Mouse (Mus musculus): ENCODE results near the gene Slc41a3.

Slc41a3 gene

DNA sequence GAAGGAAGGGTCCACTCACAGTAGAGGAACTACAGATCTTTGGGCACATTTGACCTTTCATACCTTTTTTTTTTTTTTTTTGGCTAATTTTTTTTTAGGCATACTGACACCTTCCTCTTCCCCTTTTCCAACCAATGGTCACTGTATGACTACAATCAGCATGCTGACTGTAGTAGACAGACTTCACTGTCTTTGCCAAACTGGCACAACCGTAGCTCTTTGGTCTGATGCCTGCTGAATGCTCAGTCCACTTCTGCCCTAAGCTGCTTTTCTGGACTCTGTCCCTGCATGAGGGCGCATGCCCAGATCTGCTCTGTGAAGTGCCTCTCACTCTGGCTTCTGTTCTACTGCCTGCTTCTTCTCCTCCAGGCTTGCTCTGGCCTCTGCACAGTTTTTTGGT is 6.9 kb upstream of the Slc41a3 start:
- no peak for DNase-seq (ENCODE audit: low spot score in 2 of 2)

GRCm38 (mm10) chr6:90598197-90598596 is 6.3 kb upstream of the Slc41a3 start:
- DNase-seq (ENCODE audit: low spot score in 2 of 2) = no peak

DNA sequence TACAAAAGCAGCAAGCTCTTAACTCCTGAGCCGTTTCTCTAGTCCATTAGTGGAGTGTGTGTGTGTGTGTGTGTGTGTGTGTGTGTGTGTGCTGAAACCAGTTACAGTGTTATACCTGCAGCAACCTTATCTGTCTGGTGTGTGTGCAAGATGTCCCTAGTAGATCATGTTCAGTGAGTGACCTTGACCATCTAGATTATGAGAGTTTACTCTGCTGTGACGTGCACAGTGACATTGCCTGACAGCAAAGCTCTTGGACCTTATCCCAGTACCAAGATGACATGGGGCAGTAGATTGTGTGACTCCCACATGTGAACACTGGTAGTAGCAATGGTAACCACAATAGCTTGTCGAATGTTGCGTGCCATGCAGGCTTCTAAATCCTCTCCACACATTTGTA is 4.2 kb upstream of the Slc41a3 start:
- no peak for DNase-seq (ENCODE audit: low spot score in 2 of 2)

DNA sequence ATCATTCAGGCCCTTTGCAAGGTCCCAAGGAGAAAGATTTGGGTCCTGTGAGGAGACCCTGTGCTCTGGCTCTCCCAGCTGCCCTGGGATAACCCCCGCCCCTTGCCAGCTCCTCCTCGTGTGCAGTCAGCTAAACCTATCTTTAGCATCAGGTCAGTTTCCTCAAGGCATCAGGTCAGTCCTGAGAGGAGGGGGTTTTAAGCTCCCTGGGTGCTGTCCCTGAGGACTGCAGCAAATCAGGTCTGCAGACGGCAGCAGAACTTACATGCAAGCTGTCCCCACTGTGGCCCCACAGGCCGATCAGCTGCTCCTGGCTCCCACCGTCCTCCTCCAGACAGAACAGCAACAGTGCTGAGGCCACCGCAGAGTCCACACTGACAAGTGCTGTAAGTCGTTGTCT is 2.8 kb upstream of the Slc41a3 start:
- DNase-seq (ENCODE audit: low spot score in 2 of 2) = no peak

DNA sequence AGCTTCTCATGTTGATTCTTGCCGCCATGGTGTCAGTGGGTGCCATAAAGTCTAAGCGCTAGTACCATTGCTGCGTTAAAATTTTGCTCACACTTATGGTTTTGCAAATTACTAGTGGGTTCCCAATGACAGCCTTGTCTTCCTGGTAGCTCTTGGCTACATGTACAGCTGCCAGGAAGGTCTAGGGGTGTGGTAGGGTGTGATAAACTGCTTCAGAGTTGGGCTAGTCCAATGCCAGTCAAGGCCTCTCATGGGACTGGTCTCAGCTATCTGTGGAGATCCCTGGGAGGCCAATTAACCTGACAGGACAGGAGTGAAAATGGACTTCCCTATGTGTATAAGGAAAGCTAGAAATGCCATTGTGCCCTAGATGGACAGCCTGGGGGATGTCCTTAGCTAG is 2.2 kb upstream of the Slc41a3 start:
- DNase-seq (ENCODE audit: low spot score in 2 of 2) = no peak

DNA sequence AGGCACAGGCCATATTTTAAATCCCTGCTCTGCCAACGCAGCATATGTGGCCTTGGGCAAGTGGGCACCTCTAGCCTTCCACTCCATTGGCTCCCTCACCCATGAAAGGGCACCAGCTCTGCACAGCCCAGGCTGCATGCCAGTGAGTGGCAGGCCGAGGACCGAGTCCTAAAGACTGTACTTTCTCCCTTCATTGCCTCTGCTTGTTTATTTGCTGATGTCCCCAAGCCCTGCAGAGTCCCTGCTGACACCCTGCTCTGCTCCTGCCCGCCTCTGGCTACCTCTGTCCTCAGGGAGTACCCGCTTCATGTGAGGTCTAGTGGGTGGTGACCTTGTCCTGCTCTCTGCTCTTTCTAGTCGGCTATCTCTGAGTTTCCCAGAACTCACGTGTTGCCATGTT is 1.4 kb upstream of the Slc41a3 start:
- DNase-seq (ENCODE audit: low spot score in 2 of 2) = no peak

- no peak for DNase-seq (ENCODE audit: low spot score in 2 of 2)
Observed at GRCm38 (mm10) chr6:90604130-90604529, 395 bp upstream of the Slc41a3 start.

DNA sequence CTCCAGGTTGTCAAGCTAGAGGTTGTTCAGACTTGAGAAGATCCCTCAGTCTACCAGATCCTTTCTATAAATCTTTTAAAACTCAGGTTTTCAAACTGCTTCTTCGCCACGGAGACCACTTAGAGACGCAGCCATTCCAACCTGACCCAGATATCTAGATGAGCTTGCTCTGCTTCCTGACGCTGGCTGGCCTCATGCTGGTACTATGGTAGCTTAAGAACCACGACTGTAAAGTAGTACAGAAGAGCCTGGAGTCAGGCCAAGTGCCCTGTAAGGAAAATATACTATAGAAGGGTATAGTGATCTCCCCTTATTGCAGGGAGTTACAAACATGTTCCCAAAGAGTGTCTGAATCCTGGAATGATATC is 757 bp downstream of the Slc41a3 start:
- DNase-seq (ENCODE audit: low spot score in 2 of 2) = no peak

GRCm38 (mm10) chr6:90606538-90606937 is 2.0 kb downstream of the Slc41a3 start:
- peak; percentile 54 to 65 for DNase-seq (ENCODE audit: low spot score in 2 of 2)

- peak; percentile 55 to 64 for DNase-seq (ENCODE audit: low spot score in 2 of 2)
Observed at GRCm38 (mm10) chr6:90607196-90607595, 2.7 kb downstream of the Slc41a3 start.

DNA sequence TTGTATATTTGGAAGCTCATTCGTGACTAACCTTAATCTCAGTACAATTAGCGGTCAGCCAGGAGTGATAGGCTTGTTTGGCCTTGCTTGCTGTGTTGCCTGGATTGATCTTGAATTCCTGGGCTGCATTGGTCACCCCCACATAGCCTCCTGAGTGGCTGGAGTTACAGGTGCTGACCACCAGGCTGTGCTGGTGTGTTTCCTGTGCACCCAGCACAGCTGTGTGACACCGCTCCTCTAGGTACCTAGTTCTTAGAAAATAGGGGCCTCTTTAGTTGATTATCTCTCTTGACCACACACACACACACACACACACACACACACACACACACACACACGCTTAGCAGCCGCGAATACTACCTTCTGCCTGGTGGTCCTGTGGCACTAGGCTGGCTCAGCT is 3.7 kb downstream of the Slc41a3 start:
- DNase-seq (ENCODE audit: low spot score in 2 of 2) = peak; percentile 26 to 30

DNA sequence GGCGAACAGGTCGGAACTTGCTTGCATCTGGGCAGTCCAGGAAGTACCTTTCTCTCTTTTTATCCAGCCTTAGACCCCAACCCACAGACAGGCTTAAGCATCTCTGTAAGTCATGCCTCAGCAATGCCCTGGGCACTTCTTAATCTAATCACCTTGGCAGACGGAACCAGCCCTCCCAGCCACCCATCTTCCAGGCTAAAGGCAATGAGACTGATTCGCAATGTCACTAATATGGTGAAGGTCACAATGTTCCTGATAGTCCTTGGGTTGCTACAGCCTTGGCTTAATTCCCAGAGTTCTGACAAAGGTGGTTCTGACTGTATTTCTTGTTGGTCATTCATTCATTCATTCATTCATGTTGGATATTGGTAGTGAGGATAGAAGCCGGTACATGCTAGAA is 5.7 kb downstream of the Slc41a3 start:
- no peak for DNase-seq (ENCODE audit: low spot score in 2 of 2)

DNA sequence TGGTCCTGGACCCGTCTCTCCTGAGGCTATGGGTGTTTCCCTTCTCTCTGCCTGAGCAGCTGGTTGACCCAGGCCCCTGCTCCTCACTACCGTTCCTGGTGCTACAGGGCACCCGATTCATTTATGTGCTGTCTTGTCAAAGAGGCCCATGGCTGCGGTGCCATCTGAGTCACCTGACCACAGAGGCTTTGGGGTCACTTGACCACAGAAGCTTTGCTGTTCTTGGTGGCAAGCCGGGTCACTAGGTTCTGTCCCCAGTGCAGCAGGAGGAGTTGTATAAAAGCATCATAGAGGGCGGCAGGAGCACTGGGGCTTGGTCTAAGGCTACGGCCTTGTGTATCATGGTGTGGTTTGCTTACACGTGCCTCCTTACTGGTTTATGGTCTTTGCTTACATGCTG is 8.8 kb downstream of the Slc41a3 start:
- DNase-seq (ENCODE audit: low spot score in 2 of 2) = no peak

GRCm38 (mm10) chr6:90615362-90615761 is 10.8 kb downstream of the Slc41a3 start:
- DNase-seq (ENCODE audit: low spot score in 2 of 2) = no peak

DNA sequence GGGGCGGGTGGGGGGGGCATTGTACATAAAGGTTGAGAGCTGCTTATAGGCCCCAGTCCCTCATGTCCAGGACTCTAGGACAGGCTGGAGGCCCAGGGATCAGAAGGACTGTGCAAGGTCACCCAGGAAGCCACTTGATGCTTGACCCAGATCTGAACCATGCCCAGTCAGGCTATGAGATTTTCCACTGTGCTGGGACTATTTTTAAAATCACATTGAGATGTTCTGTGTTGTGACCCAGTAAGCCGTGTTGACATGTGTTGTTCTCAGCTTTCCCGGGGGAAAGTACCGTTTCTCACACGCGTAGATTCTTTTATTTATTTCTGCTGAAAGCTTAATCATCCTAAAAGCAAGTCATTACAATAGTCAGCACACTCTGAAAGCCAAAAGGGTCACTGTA is 11.5 kb downstream of the Slc41a3 start:
- no peak for DNase-seq (ENCODE audit: low spot score in 2 of 2)

GRCm38 (mm10) chr6:90616481-90616880 is 12.0 kb downstream of the Slc41a3 start:
- no peak for DNase-seq (ENCODE audit: low spot score in 2 of 2)

DNA sequence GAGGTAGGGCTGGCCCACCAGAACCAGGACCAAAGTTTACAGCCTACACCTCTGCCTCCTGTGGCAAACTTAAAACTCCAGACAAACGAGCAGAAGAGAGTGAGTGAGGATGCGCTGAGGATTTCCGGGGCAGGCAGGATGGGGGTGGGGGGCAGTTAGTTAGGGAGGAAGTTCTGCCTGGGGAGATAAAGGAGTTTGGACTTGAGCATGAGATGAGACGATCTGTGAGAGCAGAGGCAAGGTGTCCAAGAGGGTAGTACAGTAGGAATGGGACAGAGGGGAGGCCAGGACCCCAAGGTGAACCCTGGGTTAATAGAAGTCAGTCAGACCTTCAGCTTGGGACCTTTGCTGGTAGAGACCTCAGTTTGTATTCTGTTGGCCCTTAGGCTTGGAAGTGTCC is 13.7 kb downstream of the Slc41a3 start:
- peak; percentile 27 to 28 for DNase-seq (ENCODE audit: low spot score in 2 of 2)

DNA sequence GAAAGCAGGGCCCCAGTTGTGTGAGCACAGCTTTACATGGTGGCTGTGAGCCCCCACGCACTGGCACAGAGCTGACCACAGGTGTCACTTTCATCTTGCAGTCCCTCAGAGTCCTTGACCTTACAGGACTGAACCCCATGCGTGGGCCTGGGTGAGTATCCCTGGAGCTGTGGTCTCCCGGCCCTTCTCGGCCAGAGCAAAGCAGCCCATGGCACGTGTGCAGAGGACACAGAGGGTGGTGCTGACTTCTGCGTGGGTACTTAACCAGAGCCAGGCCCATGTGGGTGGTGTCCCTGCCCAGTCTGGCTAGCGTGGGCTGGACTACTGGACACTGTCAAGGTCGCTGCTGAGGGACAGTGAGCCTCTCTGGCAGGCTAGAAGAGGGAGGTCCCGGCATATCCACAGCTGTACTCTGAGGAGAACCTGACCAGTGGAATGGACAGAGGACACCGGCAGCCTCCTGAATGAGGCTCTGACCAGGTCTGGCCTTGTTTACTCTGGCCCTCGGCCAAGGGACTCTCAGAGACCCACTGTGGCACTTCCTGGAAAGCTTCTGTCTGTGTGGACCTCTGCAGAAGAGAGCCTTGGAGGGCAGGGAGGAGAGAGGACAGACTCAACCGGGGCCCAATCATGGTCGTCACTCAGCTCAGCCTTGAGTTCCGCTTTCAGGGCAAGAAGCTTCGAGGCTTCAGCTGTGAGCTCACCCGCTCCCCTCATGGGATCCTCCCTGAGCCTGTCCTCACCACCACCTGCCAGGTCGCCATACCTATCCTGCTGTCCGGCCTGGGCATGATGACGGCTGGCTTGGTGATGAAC is 14.5 kb downstream of the Slc41a3 start:
- peak; percentile 34 to 45 for DNase-seq (ENCODE audit: low spot score in 2 of 2)

GRCm38 (mm10) chr6:90619936-90620335 is 15.4 kb downstream of the Slc41a3 start:
- DNase-seq (ENCODE audit: low spot score in 2 of 2) = peak in 1 of 2 experiments; percentile 19

GRCm38 (mm10) chr6:90620791-90621583 is 16.5 kb downstream of the Slc41a3 start:
- no peak for DNase-seq (ENCODE audit: low spot score in 2 of 2)

DNA sequence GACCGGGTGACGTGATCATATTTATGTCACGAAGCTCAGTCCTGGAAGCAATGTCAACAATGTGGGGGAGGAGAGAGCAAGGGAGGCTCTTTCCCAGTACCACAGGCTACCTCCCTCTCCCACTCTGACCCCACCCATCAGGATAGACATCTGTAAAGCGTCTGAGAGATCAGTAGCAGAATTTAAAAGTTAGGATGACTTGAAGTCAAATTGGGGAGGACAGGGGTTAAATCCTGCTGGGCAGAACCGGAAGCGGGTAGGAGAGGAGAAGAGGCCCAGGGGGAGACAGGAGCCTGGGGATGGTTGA is 17.0 kb downstream of the Slc41a3 start:
- no peak for DNase-seq (ENCODE audit: low spot score in 2 of 2)

- DNase-seq (ENCODE audit: low spot score in 2 of 2) = peak; percentile 39 to 41
Observed at GRCm38 (mm10) chr6:90622758-90623455, 18.4 kb downstream of the Slc41a3 start.

DNA sequence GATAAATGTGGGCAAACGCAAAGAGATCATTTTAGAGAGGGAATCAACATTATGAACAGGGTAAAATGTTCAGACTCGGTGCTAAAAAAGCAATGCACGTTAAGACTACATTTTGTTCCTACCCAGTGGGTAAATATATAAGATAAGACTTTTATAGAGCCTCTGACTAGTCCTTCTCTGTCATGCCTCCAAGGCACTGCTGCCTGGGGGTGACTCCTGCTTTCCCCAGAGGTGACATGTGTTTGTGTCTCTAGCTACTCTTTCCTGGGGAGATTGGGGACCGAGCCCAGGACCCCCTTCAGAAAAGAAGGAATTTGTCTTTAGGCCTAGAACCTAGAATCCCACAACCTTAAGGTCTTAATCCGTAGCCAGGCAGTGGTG is 18.9 kb downstream of the Slc41a3 start:
- DNase-seq (ENCODE audit: low spot score in 2 of 2) = no peak

Data from spleen, postnatal 36 days (tissue).